Mouse (Mus musculus): ENCODE data around the gene Crhr2.
A peak's percentile ranks its signal among the peaks of the same experiment; 100 is the strongest.

Crhr2 gene

DNA sequence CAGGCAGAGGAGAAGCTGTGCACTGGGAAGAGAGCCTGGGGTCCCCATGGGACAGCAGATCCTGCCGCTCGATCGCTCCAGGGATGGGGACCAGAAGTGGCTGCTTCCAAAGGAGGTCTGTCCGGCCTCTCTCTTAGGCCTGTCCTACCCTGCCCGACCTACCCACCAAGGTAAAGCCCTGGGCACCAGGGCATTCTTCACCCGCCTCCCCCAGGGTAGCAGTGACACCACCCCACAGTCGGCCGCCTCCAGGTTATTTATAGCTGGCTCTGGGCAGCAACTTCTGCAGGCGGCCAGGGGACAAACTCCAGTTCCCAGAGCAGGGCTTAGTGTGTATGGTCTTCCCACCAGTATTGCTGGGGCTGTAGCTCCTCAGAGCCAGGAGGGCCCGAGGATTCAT lies at the start of gene Crhr2:
TSS of gene Crhr2 (minus strand) at position 223 of the 400 bp plus-strand sequence.
- DNase-seq: no peak

DNA sequence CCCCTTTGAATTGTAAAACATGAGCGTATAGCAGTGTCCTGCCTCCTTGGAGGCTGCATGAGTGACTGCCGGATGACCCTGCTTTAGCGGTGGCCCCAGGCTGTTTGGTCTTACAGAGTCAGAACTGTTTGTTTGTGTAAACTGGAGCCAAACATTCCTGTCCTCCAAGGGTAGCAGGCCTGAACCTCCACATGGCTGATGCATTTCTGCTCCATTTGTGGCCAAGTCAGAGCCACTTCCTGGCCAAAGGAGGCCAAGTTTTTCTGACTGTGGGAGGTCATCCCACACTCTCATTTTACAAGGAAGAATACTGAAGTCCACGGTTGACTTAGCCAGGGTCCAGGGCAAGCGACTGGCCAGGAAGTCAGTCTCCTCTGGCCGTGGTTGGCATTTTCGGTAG lies 46.7 kb upstream of the Crhr2 start:
- no peak for DNase-seq

DNA sequence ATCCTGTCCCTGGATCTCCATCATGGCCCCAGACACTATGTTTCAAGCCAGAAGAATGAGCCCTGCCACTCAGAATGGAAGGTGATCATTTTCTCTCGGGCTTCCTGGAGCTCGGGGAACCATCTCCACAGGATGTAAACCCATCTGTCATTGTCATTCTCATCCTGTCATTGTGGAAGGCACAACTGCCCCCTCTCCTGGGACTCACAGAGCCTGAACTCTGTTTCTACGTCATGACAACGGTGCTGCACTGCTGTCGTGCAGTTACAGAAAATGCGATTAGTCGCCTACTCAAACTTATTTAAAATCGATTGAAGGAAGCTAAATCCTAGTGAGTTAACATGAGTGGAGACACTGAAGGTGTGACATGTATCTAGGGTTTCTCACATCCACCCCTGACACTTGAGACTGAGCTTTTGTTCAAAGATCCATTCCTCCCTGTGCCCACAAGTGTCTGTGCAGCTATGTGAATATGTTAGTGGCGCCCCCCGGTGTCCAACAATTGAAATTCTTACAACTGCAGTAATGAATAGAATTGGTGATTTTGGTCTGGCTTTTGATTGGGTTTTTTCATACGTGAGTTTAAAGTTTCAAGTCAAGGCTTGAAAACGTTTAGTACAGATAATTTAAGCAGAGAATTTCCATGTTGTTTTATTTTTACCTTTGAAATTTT lies 44.4 kb upstream of the Crhr2 start:
- peak; percentile 39 for DNase-seq

DNA sequence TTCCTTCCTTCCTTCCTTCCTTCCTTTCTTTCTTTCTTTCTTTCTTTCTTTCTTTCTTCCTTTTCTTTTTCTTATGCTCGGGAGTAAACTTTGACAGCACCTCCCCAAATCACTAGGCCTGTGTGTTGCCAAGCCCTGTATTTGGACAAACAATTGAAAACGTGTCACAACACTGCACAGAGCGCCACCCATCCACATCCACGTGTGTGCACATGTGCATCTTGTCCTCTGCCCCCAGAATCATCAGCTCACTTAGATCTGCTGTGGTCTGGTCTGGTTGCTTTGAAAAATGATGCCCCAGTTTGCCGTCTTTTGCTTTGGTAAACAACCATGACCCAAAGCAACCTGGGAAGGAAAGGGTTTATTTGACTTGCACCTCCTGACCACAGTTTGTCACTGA lies 43.1 kb upstream of the Crhr2 start:
- no peak for DNase-seq

DNA sequence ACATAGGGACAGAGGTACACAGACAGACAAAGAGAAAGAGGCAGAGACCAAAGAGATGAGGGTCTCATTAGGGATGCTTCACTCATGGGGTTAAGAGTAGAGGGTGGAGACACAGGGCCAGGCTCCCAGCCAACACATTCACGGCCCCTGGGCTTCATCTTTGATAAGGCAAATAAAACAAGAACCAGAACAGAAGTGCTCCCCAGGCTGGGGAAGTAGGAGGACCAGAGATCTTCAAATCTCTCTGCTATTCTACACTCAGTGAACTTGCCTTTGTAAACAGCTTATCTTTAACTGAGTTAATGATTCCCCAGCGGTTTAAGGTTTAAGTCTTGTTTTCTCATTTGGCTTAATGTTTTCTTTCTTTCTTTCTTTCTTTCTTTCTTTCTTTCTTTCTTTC lies 42.6 kb upstream of the Crhr2 start:
- no peak for DNase-seq

DNA sequence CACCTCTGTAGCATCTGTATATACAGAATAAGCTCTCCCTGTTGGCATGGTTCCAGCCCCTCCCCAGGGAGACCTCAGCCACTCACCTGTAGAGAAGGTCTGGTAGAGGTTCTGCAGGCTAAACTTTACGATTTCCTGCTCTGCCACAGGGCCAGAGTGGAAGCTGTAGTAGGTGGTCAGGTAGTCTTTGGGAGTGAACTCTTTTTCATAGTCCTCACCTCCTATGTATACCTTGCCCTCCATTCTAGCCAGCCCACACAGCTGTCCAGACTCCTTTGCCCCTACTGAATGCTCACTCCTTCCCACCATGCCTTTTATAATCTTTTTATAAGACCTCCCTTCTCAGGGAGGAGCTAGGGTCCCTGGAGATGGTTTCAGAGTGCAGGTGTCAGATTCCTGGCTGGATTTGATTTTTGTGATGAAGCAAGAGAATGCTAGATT lies 41.9 kb upstream of the Crhr2 start, which contains the start of gene Inmt:
TSS of gene Inmt (minus strand) at position 303 of the 441 bp plus-strand sequence.
- no peak for DNase-seq

DNA sequence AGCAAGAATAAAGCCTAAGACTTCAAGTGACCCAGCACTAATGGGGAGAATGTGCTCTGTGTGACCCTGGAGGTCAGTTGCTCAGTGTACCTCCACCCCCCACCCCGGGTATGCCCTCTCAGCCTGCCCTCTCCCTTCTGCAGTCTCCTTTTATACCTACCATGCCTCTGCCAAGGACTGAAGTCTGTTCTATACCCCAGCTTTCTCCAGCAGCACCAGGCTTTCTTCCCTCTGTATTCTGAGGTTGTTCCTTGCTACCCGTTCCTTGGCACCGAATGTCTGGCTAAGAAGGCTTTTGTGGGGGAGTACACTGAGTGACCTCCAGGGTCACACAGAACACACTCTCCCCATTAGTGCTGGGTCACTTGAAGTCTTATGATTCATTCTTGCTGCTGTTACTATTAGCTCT lies 41.1 kb upstream of the Crhr2 start:
- DNase-seq: no peak

DNA sequence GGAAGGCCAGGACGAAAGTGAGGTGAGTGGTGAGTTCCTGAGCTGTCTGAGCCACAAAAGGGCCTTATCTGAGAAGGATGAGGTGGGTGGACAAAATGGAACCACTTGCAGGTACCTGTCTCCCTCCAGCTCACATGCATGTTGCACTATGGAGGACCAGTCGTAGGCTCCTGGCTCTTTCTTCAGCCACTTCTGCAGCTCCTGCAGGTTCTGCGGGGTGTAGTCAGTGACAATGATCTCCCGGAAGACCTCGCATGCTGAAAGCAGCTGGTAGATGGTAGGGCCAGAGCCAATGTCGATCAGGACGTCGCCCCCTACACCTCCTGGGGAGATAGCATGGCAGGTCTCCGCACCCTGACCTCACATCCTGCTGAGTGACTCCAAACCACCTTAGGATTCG lies 40.4 kb upstream of the Crhr2 start:
- no peak for DNase-seq

DNA sequence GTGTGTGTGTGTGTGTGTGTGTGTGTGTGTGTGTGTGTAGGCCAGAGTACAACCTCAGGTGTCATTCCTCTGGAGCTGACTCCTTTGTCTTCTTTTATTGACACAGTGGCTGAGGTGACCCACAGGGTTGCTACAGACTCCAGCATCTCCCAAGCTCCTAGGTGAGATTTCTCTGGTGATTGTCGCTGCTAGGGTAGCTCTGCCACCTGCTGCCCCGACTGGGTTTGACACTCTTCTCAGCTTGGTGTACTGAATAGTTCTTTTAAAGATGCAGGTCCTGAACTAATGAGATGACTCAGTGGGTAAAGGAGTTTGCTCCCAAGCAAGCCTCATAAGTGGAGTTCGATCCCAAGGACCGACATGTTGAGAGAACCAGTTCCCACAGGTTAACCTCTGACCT lies 38.8 kb upstream of the Crhr2 start:
- no peak for DNase-seq

DNA sequence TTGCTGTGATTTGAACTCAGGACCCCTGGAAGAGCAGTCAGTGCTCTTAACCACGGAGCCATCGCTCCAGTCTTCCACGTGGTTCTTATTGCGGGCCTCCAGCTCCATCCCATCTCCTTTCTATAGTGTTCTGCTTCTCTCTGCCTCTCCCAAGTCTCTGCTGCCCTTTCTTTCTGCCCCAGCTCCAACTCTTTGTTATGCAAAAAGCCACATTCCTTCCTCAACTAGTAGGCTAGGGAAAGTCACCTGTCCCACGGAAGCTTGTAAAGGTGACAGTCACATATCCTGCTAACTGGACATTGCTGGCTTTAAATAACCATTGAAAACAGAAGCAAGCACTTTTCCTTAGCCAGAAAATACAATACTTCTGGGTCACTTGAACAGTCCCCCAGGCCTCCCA lies 37.0 kb upstream of the Crhr2 start:
- no peak for DNase-seq

DNA sequence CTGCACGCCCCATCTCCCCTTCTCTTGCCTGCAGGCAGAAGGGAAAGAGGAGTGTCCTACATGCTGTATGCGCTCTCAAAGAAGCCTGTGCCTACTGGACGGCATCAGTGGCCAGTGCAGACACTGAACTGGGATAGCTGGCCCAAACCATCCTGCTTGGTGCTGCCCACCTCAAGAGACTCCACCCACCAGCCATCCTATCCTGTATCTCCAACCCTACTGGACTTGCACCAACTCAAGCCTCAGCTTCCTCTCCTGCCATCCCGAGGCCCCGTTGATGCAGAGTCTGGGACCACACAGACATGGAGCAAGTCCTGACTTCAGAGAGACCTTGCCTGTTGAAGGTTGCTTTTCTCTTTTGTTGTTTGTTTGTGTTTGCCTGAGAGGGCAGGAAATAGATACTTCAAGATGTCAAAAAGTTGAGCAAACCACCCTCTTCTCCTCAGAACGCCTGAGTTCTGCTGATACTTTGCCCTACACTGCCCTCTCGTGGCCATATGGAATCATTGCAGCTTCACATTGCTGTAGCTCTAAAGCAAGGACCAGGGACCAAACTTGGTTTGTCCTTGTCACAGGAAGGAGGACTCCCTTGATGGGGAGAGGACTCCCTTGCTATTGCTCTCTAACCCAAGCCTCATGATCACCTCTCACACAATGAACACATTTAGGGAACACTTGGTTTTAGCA lies 34.1 kb upstream of the Crhr2 start:
- DNase-seq: peak; percentile 65

DNA sequence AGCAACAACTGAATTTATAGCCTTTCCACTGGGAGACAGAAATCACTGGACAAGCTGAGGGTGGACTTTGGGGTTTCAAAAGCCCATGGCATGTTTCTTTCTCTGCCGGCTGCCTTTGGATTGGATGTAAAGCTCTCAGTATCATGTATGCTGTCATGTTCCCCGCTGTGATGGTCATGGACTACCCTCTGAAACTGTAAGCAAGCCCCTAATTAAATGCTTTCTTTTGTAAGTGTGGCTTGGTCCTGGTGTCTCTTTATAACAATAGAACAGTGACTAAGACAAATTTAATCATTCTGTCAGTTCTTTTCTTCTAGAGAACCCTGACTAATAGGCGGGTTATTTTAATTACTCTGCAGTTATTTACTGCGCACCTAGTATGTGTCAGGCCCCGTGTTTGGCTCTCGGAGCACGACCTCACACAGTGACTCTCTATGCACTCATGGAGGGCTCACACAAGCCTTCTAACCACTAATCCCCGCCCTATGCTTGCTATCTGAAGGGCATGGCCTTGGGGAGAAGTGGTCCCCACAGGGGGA lies 30.3 kb upstream of the Crhr2 start:
- no peak for DNase-seq

DNA sequence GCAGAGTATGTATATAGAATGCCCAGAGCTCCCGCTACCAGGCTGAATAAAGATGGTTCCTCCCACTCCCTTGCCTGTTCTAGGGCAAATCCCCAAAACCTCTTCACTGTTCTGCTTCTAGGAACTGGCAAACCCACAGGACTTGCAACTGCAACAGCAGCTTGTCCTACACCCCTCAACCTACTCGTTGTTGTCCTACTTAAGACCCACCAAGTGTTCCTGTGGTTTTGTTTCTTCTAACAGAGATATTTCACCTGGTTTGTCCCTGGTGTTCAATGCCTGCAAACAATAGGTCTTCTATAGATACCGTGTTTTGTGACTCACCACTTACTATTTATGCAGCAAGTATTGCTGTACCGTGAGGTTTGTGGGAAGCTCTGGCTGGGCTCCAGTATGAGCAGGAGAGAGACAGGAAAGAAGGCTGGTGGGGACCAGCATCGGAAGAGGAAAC lies 28.5 kb upstream of the Crhr2 start:
- DNase-seq: no peak

DNA sequence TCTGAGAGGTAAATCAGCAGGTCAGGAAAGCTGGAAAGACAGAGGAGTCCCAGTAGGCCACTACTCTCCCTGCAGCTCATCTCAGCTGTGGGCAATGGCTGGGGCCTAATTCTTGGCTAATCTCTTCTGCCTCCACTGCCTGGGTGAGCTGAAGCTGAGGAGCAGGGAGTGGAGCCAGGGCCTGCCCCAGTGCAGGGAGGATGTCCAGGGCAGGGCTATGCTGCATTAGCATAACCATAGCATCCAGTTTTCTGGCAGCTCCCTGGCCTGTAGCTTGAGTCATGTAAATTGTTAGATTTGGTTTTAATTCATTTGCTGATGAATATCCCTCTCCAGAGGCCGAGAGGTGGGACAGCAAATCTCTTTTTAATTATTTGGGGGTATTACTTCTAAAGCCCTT lies 26.4 kb upstream of the Crhr2 start:
- no peak for DNase-seq

DNA sequence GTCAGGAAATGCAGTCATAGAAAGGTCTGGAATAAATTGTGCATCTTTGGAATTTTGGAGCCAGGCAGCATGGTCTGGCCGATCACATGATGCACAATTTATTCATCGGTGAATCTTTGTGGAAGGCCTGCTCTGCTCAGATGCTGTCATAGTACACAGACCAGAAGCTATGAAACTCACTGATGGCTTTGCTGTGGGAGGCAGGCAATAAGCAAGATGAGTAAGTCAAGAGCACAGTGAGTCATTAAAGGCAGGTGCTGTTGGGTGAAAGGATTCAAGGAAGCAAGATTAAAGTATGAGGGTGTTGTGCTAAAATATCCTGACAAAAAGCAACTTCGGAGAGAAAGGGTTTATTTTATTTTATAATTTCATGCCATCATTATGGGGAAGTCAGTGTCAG lies 19.4 kb upstream of the Crhr2 start:
- no peak for DNase-seq

DNA sequence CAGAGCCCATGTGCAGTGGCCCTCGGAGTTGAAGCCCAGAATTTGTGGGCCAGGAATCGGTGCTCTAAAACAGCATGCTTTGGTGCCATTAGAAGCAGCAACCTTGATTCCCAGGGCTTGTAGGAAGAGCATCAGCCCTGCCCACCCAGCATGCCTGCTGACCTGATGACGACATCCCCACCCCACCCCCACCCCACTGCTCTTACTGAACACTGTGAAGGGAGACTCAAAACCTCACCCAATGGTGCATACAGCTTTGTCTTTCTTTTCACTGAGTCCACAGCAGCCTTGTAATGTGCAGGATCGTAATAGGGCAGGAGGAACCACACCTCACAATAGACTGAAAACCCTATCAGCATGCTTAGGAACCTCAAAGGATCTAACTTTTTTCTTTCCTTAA lies 13.3 kb upstream of the Crhr2 start:
- no peak for DNase-seq

DNA sequence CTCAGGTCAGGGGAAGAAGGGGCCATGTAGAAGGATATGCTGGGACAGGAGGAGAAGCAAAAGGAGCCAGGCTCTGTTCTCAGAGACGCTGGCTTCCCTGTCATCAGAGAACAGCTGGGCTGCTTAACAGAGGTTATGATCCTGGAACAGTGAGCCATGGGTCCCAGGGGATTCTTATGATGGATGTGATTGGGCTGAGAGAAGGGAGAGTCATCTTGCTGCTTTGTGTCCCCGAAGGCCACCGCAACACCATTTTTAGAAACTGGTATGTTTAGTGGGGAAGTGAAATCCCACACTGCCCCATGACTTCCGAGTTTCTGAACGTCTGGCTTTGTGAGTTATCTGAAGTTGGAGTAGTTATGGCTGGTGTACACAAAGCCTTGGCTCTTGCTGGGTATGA lies 12.5 kb upstream of the Crhr2 start:
- no peak for DNase-seq

DNA sequence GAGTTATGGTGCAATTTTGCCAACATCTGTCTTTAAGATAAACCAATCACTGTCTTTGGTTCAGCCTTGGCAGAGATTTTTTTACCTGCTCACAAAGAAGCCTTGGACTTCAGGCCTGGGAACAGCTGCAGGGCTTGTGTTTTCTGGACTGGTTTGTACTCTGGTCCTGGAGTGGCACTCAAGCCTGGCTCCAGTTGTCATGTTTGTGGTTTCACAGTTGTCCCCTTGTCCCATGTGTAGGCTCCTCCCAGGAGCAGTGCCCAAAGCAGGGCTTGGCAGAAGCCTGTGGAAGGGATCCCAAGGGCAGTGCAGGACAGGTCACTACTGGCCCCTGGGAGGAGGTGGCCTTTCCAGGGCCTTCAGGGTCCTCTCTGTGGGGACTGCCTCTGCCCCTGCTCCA lies 5.5 kb upstream of the Crhr2 start:
- no peak for DNase-seq

DNA sequence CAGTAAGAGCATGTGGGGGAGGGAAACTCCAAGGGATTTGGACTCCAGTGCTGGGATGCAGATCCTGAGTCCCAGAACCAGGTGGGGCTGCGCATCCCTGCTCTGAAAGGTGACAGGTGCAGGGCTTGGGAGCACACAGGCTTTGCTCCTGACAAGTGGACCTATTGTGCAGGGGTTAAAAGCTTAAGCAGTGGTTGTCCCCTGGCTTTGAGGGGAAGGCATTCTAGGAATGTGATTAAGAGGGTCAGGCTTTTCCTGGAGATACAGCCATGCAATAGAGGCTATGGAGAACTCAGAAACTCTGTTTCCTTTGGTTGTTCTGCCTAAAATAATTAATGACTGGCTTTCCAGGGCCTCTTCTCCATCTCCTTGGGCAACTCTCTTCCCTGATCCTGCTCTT lies 609 bp upstream of the Crhr2 start:
- DNase-seq: no peak

DNA sequence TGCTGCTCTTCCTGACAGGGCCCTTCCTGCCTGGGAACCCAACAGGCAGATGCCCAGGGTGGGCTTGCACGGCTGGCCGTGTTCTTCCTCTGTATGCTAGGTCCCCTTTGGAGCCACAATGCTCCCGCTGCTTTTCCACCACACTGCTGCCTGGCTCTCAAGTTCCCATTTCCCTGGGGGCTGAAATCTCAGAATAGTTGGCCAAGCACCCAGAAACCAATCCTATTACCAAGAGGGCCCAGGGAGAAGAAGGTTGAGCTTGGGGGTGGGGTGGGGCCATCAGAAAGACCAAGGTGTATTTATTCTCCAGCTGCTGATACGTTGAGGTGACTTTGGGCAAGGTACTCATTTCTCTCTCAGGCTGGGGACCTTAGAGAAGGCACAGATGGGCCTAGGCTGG lies 1.5 kb downstream of the Crhr2 start:
- no peak for DNase-seq

DNA sequence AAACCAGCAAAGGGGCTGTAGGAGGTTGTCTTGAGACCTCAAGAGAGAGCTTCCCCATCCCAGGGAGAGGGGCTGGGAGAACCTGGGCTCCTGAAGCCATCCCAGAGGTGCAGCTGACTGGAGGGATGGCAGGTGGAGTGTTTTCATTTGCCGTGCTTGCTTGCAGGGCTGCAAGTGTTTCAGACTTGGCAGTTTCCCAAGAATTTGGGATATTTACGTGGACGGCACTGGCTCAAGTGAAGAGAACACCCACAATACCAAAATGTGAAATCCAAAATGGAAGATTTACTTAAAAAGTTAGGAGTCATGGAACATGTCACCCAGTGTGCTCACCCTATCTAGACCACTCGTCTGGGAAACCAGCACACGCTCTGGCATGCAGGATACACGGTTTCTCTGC lies 2.2 kb downstream of the Crhr2 start:
- no peak for DNase-seq

DNA sequence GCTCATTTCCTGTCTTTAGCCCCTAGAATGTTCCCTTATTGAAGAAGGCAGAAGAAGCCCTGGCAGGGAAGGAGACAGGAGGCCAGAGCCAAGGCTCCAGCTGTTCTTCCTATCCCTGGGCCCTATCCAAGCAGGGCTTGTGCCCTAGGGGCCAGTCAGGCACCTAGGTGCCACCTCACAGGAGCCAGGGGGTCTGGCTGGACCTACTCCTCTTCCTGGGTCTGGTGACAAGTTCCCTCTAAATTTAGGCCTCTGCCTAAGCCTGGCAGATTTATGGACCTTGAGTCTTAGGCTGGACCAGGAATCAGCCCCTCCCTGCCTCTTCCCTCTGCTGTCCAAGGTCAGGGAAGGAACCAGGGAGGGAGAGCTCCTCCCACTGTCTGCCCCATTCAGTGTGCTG lies 4.4 kb downstream of the Crhr2 start:
- no peak for DNase-seq

DNA sequence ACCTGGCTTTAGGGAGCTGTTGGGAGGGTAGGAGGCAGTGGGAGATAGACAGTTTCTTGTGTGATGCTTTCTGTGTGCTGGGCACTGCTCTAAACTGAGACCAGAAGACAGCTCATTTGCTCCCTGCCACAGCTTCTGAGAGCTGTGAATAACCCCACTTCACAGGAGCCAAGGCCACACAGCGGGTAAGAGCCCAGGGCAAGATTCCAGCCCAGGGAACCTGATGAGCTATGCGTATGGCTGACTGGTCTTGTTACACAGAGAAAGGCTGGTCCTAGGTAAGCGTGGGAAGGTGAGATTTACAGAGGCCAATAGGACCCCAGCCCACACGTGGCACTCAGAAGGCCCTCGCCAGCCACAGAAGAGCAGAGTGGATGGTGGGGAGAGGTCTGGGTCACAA lies 6.2 kb downstream of the Crhr2 start:
- DNase-seq: no peak

DNA sequence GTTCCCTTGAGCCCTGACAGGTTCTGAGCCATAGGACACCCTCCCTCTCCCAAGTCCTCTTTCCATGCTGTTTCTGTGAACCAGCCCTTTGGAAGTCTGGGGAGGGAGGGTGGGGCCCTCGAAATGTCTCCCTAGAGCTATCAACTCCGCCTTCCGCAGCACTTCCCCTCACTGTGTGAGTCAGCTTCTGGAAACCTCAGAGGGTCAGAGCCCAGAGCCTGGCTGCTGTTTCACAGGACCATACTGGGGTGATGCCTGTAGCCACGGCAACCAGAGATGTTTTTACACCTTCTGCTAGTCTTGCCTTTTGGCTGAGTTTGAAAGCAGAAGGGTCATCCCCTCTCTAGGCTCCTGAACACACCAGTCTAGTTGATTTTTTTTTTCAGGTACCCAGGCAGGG lies 9.8 kb downstream of the Crhr2 start:
- DNase-seq: no peak
